Mouse (Mus musculus) heart, embryonic 15.5 days (tissue): ENCODE results near the gene Slc6a16. TPM values are rescaled to one million over a fixed set of nuclear protein-coding genes. Genes with fewer than 3 reads are reported as not detected.

Experiments
- ATAC-seq: fragments of 200-750 bp; cut with Nextera tagmentation; replicated peaks from 2 replicates; pipeline ENCODE4 v1.8.0; 2017; ENCODE audit warnings: low read depth, moderate TSS enrichment; ENCODE audit not compliant: insufficient number of reproducible peaks, insufficient read depth, low FRiP score
- H3K27ac ChIP-seq: fragments of 300-500 bp; sonication (generic); 2 replicates; pipeline ENCODE4 v1.5.1; 2015; ENCODE audit warnings: mild to moderate bottlenecking, inconsistent platforms
- H3K27me3 ChIP-seq: fragments of 300-500 bp; sonication (generic); 2 replicates; pipeline ENCODE4 v1.6.1; 2015; ENCODE audit warnings: inconsistent platforms
- H3K36me3 ChIP-seq: fragments of 300-500 bp; sonication (generic); 2 replicates; pipeline ENCODE4 v1.6.1; 2015; ENCODE audit warnings: mild to moderate bottlenecking, inconsistent platforms
- H3K4me1 ChIP-seq: fragments of 300-500 bp; sonication (generic); replicated peaks from 2 replicates; pipeline ENCODE4 v1.6.1; 2015; ENCODE audit warnings: inconsistent platforms
- H3K4me2 ChIP-seq: fragments of 300-500 bp; sonication (generic); 2 replicates; pipeline ENCODE4 v1.6.1; 2015; ENCODE audit warnings: inconsistent platforms, mild to moderate bottlenecking, moderate library complexity
- H3K4me3 ChIP-seq: fragments of 300-500 bp; sonication (generic); 2 replicates; pipeline ENCODE4 v1.5.1; 2015; ENCODE audit warnings: mild to moderate bottlenecking, inconsistent platforms
- H3K9ac ChIP-seq: fragments of 300-500 bp; sonication (generic); 2 replicates; pipeline ENCODE4 v1.6.1; 2015; ENCODE audit warnings: mild to moderate bottlenecking, inconsistent platforms
- H3K9me3 ChIP-seq: fragments of 300-500 bp; sonication (generic); replicated peaks from 2 replicates; pipeline ENCODE4 v1.6.1; 2016; ENCODE audit warnings: inconsistent platforms
- WGBS: fragments of 180-500 bp; shearing (Covaris S2); methylation state at CpG from one replicate; pipeline ENCODE4 v1.1.7; 2015; ENCODE audit warnings: mixed read lengths; 5-methylcytosine and 5-hydroxymethylcytosine counted together
- polyA plus RNA-seq: library from polyadenylated mRNA; unstranded; fragments of >200 nt; fragmentation: Nextera tagmentation; extraction: Ambion mirVana; gene quantifications from 2 replicates; pipeline ENCODE4 v1.2.1, GENCODE M21; 2015

Slc6a16 gene
- polyA plus RNA-seq, 1 experiment from 2014 or later = 0.11 TPM

- H3K27ac ChIP-seq = no peak overlapping the region
Measured at GRCm38 (mm10) chr7:45221680-45222079, 19.2 kb upstream of the Slc6a16 start.

DNA sequence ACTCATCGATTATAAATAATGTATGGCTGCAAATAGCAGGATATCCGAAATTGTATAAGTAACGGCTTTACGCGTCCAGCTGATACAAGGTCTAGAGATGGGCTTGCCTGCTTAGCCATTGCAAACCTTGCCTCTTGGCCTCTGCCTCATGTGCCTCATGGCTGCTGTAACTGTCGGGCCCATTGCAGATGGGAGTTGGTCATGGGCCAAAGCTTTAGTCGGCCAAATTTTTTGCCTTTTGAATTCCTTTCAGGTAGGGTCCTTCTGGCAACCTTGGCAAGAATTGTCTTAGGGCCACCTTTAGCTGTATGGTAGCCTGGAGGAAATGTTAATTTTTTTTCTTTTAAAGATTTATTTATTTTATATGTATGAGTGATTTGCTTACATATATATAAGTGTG lies 16.1 kb upstream of the Slc6a16 start:
- Histone ChIP-seq H3K9me3 (no peaks in the 10 kb centered on the region), H3K27ac (no peak overlapping the region), H3K27me3 (no peaks in the 10 kb centered on the region), H3K9ac (no peak overlapping the region), H3K4me3 (no peak overlapping the region), H3K4me1 (no peaks in the 10 kb centered on the region), H3K4me2 (no peak overlapping the region), H3K36me3 (peaks cover 97% of the 10 kb centered on the region)
- no peak for ATAC-seq
- WGBS = 93% methylated on average over 7 of the region's 7 CpGs

More at GRCm38 (mm10) chr7:45221680-45222079, 19.2 kb upstream of the Slc6a16 start:
- no peaks in the 10 kb centered on the region for H3K9me3 ChIP-seq
- no peak overlapping the region for H3K4me3 ChIP-seq
- H3K27me3 ChIP-seq = no peaks in the 10 kb centered on the region
- H3K9ac ChIP-seq = no peak overlapping the region
- H3K36me3 ChIP-seq = peaks cover 88% of the 10 kb centered on the region
- ATAC-seq = no peak
- WGBS = 70% methylated on average over 2 of the region's 2 CpGs
- peaks cover 24% of the 10 kb centered on the region for H3K4me1 ChIP-seq
- no peak overlapping the region for H3K4me2 ChIP-seq

DNA sequence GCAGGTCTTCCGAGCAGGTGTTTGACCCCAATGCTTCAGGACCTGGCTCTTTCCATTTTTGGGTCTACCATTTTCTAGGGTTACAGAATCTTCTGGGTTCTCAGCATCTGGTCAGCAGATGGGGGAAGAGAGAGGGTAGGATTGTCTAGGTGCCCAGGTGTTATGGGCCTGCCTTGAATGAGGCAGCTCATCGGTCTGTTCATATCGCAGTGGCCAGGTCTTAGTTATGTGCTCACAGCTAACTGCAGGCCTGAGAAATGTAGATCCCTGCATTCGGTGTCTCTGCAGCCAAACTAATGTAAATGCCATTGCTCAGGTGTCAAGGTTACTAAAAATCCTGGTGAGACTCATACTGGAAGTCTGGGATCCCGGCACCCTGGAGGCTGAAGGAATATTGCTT lies 14.5 kb upstream of the Slc6a16 start:
- no peak for ATAC-seq
- 97% methylated on average over 5 of the region's 5 CpGs for WGBS
- H3K27me3 ChIP-seq = no peaks in the 10 kb centered on the region
- H3K9ac ChIP-seq = no peak overlapping the region
- H3K36me3 ChIP-seq = peaks cover 88% of the 10 kb centered on the region
- H3K4me2 ChIP-seq = no peak overlapping the region
- no peaks in the 10 kb centered on the region for H3K9me3 ChIP-seq
- no peak overlapping the region for H3K4me3 ChIP-seq
- H3K27ac ChIP-seq = no peak overlapping the region
- H3K4me1 ChIP-seq = no peaks in the 10 kb centered on the region

- no peak overlapping the region for H3K4me2 ChIP-seq
- no peak for ATAC-seq
- H3K27me3 ChIP-seq = no peaks in the 10 kb centered on the region
- H3K9me3 ChIP-seq = no peaks in the 10 kb centered on the region
- H3K9ac ChIP-seq = no peak overlapping the region
- peaks cover 85% of the 10 kb centered on the region for H3K36me3 ChIP-seq
- no peak overlapping the region for H3K4me3 ChIP-seq
- H3K4me1 ChIP-seq = peaks cover 14% of the 10 kb centered on the region
- no peak overlapping the region for H3K27ac ChIP-seq
- 91% methylated on average over 18 of the region's 18 CpGs for WGBS
Measured at GRCm38 (mm10) chr7:45228548-45228947, 12.3 kb upstream of the Slc6a16 start.

- H3K36me3 ChIP-seq = peaks cover 80% of the 10 kb centered on the region
- no peak overlapping the region for H3K4me3 ChIP-seq
- no peak overlapping the region for H3K4me2 ChIP-seq
- no peaks in the 10 kb centered on the region for H3K27me3 ChIP-seq
- peaks cover 19% of the 10 kb centered on the region for H3K4me1 ChIP-seq
- no peak overlapping the region for H3K27ac ChIP-seq
- no peak for ATAC-seq
- H3K9ac ChIP-seq = no peak overlapping the region
- 90% methylated on average over 8 of the region's 8 CpGs for WGBS
- H3K9me3 ChIP-seq = no peaks in the 10 kb centered on the region
Measured at GRCm38 (mm10) chr7:45229046-45229445, 11.8 kb upstream of the Slc6a16 start.

DNA sequence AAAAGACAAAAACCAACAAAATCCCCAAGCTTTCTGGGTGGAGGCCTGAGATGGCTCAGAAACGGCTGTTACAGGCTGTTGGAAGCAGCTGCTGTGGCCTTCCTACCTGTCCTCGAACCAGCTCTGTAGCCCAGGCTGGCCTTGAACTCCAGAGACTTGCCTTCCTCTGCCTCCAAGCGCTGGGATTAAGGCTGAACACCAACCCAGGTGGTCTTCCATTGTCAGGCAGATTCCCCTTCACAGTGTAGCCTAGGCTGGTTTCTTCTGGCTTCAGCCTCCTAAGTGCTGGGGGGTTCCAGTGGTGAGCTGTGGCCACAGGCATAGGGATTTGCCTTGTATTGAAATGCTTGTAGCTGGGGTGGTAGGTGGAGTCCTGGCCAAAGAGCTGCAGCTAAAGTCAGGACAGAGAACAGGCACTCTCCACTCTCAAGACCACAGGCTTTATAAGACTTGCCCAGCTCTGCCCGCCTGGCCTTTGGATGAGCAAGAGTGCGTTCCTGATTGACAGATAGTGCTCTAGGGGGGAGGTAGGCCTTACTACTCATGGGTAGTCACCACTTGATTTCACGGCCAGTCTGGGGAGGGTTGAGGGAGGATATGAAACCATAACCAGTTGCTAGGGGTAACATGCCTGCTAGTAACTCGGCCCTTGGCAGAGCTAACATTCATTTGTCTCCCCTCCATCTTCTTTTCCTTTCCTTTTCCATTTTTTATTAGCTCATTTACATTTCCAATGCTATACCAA lies 11.3 kb upstream of the Slc6a16 start:
- WGBS = 90% methylated on average over 7 of the region's 7 CpGs
- H3K4me3 ChIP-seq = no peak overlapping the region
- no peaks in the 10 kb centered on the region for H3K27me3 ChIP-seq
- H3K9me3 ChIP-seq = no peaks in the 10 kb centered on the region
- no peak overlapping the region for H3K27ac ChIP-seq
- no peak overlapping the region for H3K4me2 ChIP-seq
- ATAC-seq = no peak
- peaks cover 24% of the 10 kb centered on the region for H3K4me1 ChIP-seq
- H3K36me3 ChIP-seq = peaks cover 75% of the 10 kb centered on the region
- H3K9ac ChIP-seq = no peak overlapping the region

DNA sequence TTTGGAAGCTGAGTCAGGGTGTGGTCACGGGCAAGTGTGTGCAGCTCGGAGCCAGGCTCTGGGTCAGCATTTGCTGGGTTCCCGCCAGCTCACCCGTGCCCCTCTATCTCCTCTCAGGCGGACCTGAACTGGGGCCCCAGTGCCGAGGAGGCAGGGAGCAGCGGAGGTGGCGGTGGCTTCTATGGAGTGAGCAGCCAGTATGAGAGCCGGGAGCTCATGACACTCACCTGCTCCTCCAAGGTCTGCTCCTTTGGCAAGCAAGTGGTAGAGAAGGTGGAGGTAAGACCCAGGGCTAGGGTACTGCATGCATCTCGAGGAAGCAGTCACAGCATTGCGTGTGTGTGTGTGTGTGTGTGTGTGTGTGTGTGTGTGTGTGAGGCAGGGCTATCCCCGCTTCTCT lies 9.7 kb upstream of the Slc6a16 start:
- ATAC-seq = no peak
- H3K4me1 ChIP-seq = peaks cover 39% of the 10 kb centered on the region

GRCm38 (mm10) chr7:45231941-45232340 lies 8.9 kb upstream of the Slc6a16 start:
- Histone ChIP-seq H3K27ac (no peak overlapping the region), H3K4me2 (no peak overlapping the region), H3K27me3 (no peaks in the 10 kb centered on the region), H3K36me3 (peaks cover 51% of the 10 kb centered on the region), H3K9me3 (no peaks in the 10 kb centered on the region), H3K4me1 (peaks cover 39% of the 10 kb centered on the region), H3K9ac (no peak overlapping the region), H3K4me3 (no peak overlapping the region)
- ATAC-seq = no peak
- WGBS = 88% methylated on average over 11 of the region's 11 CpGs

More for the DNA sequence above, 9.7 kb upstream of the Slc6a16 start:
- Histone ChIP-seq H3K36me3 (peaks cover 59% of the 10 kb centered on the region), H3K4me3 (no peak overlapping the region), H3K9me3 (no peaks in the 10 kb centered on the region), H3K4me2 (no peak overlapping the region), H3K27me3 (no peaks in the 10 kb centered on the region), H3K9ac (no peak overlapping the region), H3K27ac (no peak overlapping the region)
- WGBS = 86% methylated on average over 12 of the region's 12 CpGs

DNA sequence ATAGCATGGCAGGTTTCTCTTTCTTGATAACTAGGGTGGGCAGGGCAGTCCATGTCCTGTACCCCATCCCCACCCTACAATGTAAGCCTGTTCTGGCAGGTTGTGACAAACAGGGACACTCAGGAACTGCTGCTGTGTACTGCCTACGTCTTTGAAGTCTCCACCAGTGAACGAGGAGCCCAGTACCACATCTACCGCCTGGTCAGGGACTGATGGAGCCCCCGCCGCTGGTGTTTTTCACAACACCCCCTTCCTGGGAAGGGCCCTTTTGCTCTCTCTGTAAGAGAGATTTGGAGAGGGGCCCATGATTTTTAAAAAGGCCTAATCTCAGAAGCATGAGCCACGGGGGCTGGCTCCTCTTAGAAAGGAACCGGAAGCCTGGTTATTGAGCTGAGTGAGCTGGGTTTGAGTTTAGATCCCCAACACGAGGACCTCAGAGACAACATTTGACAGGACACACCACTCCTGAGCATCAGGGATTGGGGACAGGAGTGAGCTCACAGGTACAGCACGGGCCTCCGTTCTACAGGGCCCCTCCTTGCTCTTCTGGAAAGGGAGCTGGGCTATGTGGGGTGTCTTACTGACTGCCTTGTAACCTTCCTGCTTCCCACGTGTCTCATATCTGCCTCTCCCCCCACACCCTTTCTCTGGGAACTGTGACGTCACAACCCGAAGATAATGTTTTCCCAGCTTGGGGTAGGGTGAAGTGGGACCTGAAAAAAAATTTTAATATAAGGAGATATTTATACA lies 8.0 kb upstream of the Slc6a16 start:
- Histone ChIP-seq H3K4me1 (peaks cover 39% of the 10 kb centered on the region), H3K36me3 (peaks cover 44% of the 10 kb centered on the region), H3K9me3 (no peaks in the 10 kb centered on the region), H3K27ac (no peak overlapping the region), H3K9ac (no peak overlapping the region), H3K4me3 (no peak overlapping the region), H3K27me3 (no peaks in the 10 kb centered on the region), H3K4me2 (no peak overlapping the region)
- 53% methylated on average over 13 of the region's 13 CpGs for WGBS
- no peak for ATAC-seq

DNA sequence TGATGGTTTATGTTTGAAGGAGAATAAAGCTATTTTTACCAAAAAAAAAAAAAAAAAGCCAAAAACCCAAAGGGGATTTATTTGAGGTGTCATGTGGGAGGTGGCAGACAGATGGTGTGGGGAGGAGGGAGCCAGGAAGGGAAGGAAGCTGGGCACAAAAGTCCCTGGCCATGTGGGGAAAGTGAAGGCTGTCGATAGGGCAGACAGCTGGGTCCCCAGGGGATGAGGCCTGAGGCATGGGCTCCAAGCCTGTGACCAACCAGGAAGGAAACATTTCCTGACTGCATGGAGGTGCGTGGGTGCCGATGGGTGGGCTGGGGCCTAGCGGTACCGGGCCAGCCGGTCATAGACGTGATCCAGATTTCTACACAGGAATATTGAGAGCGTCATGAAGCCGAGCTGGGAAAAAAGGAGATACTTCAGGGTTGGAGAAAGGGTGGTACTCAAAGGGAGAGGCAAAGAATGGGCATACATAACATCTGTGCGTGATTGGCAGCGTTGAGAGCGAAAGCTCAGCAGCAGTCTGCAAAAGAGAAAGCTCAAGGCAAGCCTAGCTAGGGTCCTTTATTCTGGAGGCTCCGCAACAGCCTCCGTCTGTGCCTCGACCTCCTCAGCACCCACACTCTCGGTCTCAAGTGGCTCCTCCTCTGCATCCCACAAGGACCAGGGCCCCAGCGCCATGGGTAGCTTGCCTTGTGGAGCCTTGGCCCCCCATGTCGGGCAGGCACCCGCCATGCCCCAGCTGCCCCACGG lies 7.1 kb upstream of the Slc6a16 start:
- H3K4me2 ChIP-seq = peak overlapping the region; percentile 58
- H3K4me1 ChIP-seq = peaks cover 39% of the 10 kb centered on the region
- peaks cover 35% of the 10 kb centered on the region for H3K36me3 ChIP-seq
- H3K9me3 ChIP-seq = no peaks in the 10 kb centered on the region
- peak overlapping the region; percentile 33 for H3K4me3 ChIP-seq
- no peak overlapping the region for H3K27ac ChIP-seq
- no peak for ATAC-seq
- WGBS = 33% methylated on average over 20 of the region's 20 CpGs
- no peak overlapping the region for H3K9ac ChIP-seq
- peaks cover 2% of the 10 kb centered on the region; the same call in 1 of the 2 replicates for H3K27me3 ChIP-seq

- 18% methylated on average over 29 of the region's 29 CpGs for WGBS
- ATAC-seq = no peak
- H3K4me3 ChIP-seq = peak overlapping the region; percentile 33
- H3K36me3 ChIP-seq = peaks cover 29% of the 10 kb centered on the region
- H3K27ac ChIP-seq = peak overlapping the region; percentile 41
- peaks cover 43% of the 10 kb centered on the region for H3K4me1 ChIP-seq
- H3K9me3 ChIP-seq = no peaks in the 10 kb centered on the region
- H3K4me2 ChIP-seq = peak overlapping the region; percentile 58
- no peak overlapping the region for H3K9ac ChIP-seq
- peaks cover 2% of the 10 kb centered on the region; the same call in 1 of the 2 replicates for H3K27me3 ChIP-seq
Measured at GRCm38 (mm10) chr7:45234333-45234841, 6.5 kb upstream of the Slc6a16 start.
